Mouse (Mus musculus): Measurements from ENCODE around the gene Prokr2.

DNA sequence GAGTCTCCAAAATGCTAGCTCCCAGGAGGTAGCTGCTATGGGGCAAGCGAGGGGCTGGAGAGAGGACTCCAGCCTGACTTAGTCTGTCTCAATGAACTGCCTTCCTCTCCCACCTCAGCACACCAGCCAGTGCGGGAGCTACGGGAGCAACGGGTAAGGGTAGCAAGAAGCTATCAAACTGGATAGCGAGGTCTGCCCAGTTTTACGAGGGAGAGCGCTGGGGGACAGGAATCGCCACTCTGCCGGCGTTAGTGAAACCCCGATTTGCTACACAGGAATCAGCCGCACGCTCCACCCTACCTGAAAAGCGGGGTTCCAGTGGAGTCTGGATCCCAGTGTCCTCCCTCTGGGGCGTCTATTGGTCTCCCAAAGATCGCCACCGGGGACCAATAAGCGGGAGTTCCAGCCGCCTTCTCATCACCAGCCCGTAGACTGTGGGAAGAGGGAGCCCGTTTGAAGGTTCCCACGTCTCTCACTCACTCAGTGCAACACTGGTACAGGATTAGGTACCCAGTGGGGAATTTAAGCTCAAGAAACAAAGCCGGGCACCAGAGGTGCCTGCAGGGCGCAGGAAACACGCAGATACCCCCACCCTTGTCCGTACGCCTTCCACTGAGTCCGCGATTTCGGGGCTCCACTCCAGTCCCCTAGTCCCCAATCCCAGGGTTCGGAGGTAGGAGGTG is 595 bp downstream of the Prokr2 start:
- no peak for TF ChIP-seq CTCF (IDR thresholded peaks at IDR 0.05; ENCODE audit: control insufficient read depth, insufficient read depth, insufficient replicate concordance, low read depth, low read length)
- TF ChIP-seq POLR2A (IDR thresholded peaks at IDR 0.05; ENCODE audit: control insufficient read depth, low read depth, low read length) = no peak

Data from testis, adult 2 months (tissue).